Mouse (Mus musculus) G1E (cell line): ENCODE results near the gene Cars2.

Experiments
- CTCF ChIP-seq: IDR thresholded peaks from 2 replicates; pipeline ENCODE4 v1.5.1; 2012; ENCODE audit warnings: low read depth, low read length, inconsistent platforms, mixed read lengths
- TAL1 ChIP-seq: conservative IDR thresholded peaks from 2 replicates; pipeline ENCODE4 v1.6.1; 2012; ENCODE audit warnings: low read depth, low read length, inconsistent platforms, mixed read lengths

GRCm38 (mm10) chr8:11518056-11518396, 32.6 kb downstream of the Cars2 start:
- TF ChIP-seq TAL1, result no peak
- TF ChIP-seq CTCF, result no peak
